8 mouse cellular contexts compared by ENCODE assay signal in genomic region chr1:64737502-64738179, GRCm38 (mm10). TPM values are rescaled to one million over a fixed set of nuclear protein-coding genes. Genes with fewer than 3 reads are reported as not detected.
DNase-seq lines count a peak whose midpoint lies in the region; ATAC-seq and TF ChIP-seq lines count a peak whose summit lies in the region.

Fzd5 (minus strand) TSS chr1:64737751.

- H3ac ChIP-seq in C2C12 (ENCODE audit: control insufficient read depth, insufficient read length, low read depth), result peak within 1 kb of the TSS; percentile 97

- no peaks in the 10 kb centered on the region for H3K79me3 ChIP-seq in C2C12 (ENCODE audit: low read depth)

- peak; percentile 92 to 93 for DNase-seq in heart, adult 9 months (ENCODE audit: low spot score in 2 of 2)
- peak; percentile 96 for DNase-seq in kidney, adult 9 months
- peak; percentile 99 for DNase-seq in liver
- peak; percentile 48 to 73 for DNase-seq in monocyte, adult 2 months (ENCODE audit: low read depth in 1 of 2, low spot score in 2 of 2)
- peak; percentile 82 to 86 for DNase-seq in spleen, postnatal 14 days (ENCODE audit: low spot score in 2 of 2)

- H3K9ac ChIP-seq in embryonic facial prominence, embryonic 15.5 days, result peak within 1 kb of the TSS; percentile 57

- TF ChIP-seq CTCF in C2C12 (IDR thresholded peaks at IDR 0.05; ENCODE audit: control insufficient read depth, insufficient read depth, insufficient read length), result peak; percentile 79
- no peak for TF ChIP-seq CTCF in bone marrow macrophage, adult 2 months (IDR thresholded peaks at IDR 0.05; ENCODE audit: low read depth, low read length)

- no peaks in the 10 kb centered on the region for H3K27me3 ChIP-seq in C2C12 (ENCODE audit: control insufficient read depth, insufficient read depth, insufficient read length)
- H3K27me3 ChIP-seq in embryonic facial prominence, embryonic 15.5 days, result peaks cover 31% of the 10 kb centered on the region

- ATAC-seq in embryonic facial prominence, embryonic 15.5 days (ENCODE audit: insufficient number of reproducible peaks, low FRiP score, low TSS enrichment, low read depth), result peak; percentile 96

- no peaks in the 10 kb centered on the region for H3K36me3 ChIP-seq in C2C12 (ENCODE audit: control insufficient read depth, insufficient read depth)
- no peaks in the 10 kb centered on the region; the same call in 1 of the 2 replicates for H3K36me3 ChIP-seq in embryonic facial prominence, embryonic 15.5 days

- under 1% methylated on average over 67 of the region's 73 CpGs for WGBS in embryonic facial prominence, embryonic 15.5 days

- H3K79me2 ChIP-seq in C2C12 (ENCODE audit: control insufficient read depth, insufficient read depth), result peaks cover 9% of the 10 kb centered on the region

- H3K9me3 ChIP-seq in embryonic facial prominence, embryonic 15.5 days (replicated peaks), result no peaks in the 10 kb centered on the region

- no peak within 1 kb of the TSS for H3K27ac ChIP-seq in bone marrow macrophage, adult 2 months (ENCODE audit: insufficient read depth, low read depth, low read length)
- peak within 1 kb of the TSS; percentile 74 for H3K27ac ChIP-seq in embryonic facial prominence, embryonic 15.5 days (replicated peaks)

- peak; percentile 94; the same call in 1 of the 2 replicates for TF ChIP-seq POLR2A in bone marrow macrophage, adult 2 months (IDR thresholded peaks at IDR 0.05; ENCODE audit: borderline replicate concordance, low read depth, low read length)

- H3K4me3 ChIP-seq in C2C12 (ENCODE audit: insufficient read depth, poor library complexity, severe bottlenecking), result peak within 1 kb of the TSS; percentile 60
- peak within 1 kb of the TSS; percentile 75 for H3K4me3 ChIP-seq in bone marrow macrophage, adult 2 months (ENCODE audit: insufficient read depth, low read length)
- peak within 1 kb of the TSS; percentile 72 for H3K4me3 ChIP-seq in embryonic facial prominence, embryonic 15.5 days (replicated peaks)

- peak within 1 kb of the TSS; percentile 96 for H3K4me2 ChIP-seq in embryonic facial prominence, embryonic 15.5 days (replicated peaks)

- H3K4me1 ChIP-seq in bone marrow macrophage, adult 2 months (ENCODE audit: control insufficient read depth, insufficient read depth, low read length), result peaks cover 3% of the 10 kb centered on the region; the same call in 1 of the 2 replicates
- peaks cover 37% of the 10 kb centered on the region for H3K4me1 ChIP-seq in embryonic facial prominence, embryonic 15.5 days

TF ChIP-seq in C2C12, 6 proteins besides CTCF, POLR2A, EP300 and RAD21:
- no peak for TF ChIP-seq MAX (IDR thresholded peaks at IDR 0.05)
- no peak for TF ChIP-seq USF1 (IDR thresholded peaks at IDR 0.05; ENCODE audit: low read depth)

RNA-seq across cellular contexts. Expression of gene Fzd5, which starts in this region (rescaled TPM):
- polyA plus RNA-seq in C2C12 (2012; fragmentation: generic; extraction: Trizol), result 1.5 TPM
- polyA plus RNA-seq in bone marrow macrophage, adult 2 months (2012; ENCODE audit: insufficient read depth, insufficient read length, missing spikeins), result 2.4 TPM in 2 replicates
- 2.1 and 2.3 TPM in 2 replicates for polyA plus RNA-seq in embryonic facial prominence, embryonic 15.5 days (2015; fragmentation: Nextera tagmentation; extraction: Ambion mirVana)
